Mouse (Mus musculus) left cerebral cortex, postnatal 25 days (tissue): Measurements from ENCODE around the gene 1110059E24Rik. TPM values are rescaled to one million over a fixed set of nuclear protein-coding genes. Genes with fewer than 3 reads are reported as not detected.
"Not testable (repeated sequence)": the region's sequence is repeated elsewhere in the genome, so short reads cannot be mapped to it uniquely, and the experiment has no call there.

Source experiments
- DNase-seq, 2 experiments: peaks; one replicate each; pipeline ENCODE4 v3.0.0; 2022; ENCODE audit warnings: low spot score in 2 of 2, mixed read lengths in 1 of 2
- intact Hi-C: fragments of 180-260 bp; cut with DNase I; formaldehyde crosslinking; loops from one replicate; pipeline ENCODE4 v1.15.1; 2025
- total RNA-seq, 2 experiments: library from RNA; stranded (reverse); gene quantifications; 2 replicates each; pipeline ENCODE4 v1.2.3; 2021

Gene 1110059E24Rik
- total RNA-seq, 2 experiments from 2014 or later = 21.6 to 25.3 TPM

DNA sequence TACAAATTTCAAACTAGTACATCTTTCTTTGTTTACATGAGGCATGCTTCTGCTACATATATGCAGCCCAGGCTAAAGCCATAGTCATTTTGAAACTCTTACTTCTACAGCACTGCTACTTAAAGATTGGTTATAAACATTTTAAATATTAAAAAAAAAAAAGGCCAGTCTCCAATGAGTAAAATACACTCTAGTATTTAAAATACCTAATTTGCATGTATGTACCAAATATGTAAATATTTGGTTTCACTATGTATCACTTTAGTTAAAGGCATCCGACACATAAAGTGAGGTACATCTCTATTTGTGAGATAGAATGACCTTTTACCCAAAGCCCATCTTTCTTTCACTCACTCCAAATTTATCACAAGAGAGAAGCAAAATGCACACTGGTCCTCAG, 23.7 kb downstream of the 1110059E24Rik start:
- intact Hi-C loops = no loop called here
- no peak for DNase-seq

DNA sequence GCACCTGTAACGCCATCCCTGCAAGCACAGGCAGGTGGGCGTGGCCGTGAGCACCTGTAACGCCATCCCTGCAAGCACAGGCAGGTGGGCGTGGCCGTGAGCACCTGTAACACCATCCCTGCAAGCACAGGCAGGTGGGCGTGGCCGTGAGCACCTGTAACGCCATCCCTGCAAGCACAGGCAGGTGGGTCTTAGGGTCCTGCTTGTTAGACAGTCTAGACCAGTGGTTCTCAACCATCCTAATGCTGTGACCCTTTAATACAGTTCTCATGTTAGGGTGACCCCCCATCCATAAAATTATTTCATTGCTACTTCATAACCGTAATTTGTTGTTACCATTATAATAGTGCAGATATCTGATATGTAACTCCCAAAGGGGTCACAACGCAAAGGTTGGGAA, 24.3 kb downstream of the 1110059E24Rik start:
- DNase-seq = not testable (repeated sequence)

DNA sequence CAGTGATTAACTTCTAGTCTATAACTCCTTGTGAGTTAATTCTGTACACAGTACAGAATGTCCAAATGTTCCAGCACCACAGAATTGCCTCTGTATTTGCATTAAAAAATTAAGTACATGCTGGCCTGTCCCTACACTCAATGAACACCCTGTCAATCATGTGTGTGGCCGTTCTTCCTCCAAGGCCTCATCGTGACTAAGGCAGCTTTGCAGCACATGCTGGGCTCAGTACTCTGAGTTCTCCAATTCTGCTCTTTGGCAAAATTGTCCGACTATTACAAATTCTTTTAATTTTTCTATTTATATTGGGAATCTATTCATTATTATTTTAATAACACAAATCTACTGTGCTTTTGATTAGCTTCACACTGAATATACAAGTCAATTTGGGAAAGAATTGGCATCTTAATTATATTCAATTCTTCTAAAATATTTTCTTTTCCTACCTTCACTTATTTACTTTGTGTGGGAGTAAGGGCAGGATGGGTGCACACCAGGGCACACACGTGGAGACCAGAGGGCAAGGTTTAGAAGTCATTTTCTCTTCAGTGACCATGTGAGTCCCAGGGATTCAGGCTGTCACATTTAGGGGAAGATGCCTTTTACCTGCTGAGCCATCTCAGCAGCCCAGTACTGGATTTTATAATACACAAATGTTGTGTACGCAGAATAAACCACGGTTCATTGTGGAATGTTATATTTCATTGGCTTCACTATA, 26.3 kb downstream of the 1110059E24Rik start:
- no peak for DNase-seq
- intact Hi-C loops = no loop called here

More for the DNA sequence above, 24.3 kb downstream of the 1110059E24Rik start:
- intact Hi-C loops = not testable (repeated sequence)

DNA sequence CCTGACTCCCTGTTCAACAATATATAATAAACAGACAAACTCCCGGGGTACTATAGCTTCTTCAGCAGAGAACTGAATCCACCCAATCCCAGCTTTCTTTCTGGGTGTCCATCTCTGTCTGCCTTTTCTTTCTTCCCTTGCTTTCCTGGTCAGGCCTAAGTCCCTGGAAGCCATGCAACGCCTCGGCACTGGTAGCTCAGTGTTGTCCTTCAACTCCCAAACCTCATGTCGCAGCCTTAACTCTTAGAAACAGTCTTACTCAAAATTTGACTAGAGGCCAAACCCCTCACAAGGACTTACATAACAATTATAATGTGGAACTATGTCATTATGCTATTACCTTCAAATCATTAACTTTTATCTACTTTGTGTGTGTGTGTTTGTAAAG, 28.6 kb downstream of the 1110059E24Rik start:
- intact Hi-C loops = no loop called here
- DNase-seq = no peak

DNA sequence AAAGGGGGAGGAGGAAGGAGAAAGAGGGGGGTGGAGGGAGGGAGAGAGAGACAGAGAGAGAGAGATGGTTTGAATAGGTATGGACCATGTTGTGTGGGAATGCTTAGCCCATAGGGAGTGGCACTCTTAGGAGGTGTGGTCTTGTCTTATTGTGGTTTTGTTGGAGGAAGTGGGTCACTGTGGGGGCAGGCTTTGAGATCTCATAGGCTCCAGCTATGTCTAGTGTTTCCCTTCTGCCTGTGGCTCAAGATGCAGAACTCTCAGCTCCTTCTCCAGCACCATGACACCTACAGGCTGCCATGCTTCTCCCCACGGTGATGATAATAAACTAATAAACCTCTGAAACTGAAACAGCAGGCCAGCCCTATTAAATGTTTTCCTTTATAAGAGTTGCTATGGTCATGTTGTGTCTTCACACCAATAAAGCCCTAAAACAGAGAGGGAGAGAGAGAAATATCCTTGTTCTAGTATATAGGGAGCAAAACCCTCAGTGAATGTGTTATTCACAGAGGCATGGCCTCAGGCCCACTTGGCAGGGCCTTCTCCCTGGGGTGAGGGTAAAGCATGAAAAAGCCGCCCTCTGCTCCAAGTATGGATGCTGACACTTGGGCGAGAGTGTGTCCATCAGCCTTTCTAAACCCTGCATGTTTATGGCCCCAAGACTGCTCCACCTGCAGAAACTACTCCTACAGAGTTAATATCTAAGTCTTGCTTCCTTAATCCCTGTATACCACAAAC, 29.2 kb downstream of the 1110059E24Rik start:
- no peak for DNase-seq

DNA sequence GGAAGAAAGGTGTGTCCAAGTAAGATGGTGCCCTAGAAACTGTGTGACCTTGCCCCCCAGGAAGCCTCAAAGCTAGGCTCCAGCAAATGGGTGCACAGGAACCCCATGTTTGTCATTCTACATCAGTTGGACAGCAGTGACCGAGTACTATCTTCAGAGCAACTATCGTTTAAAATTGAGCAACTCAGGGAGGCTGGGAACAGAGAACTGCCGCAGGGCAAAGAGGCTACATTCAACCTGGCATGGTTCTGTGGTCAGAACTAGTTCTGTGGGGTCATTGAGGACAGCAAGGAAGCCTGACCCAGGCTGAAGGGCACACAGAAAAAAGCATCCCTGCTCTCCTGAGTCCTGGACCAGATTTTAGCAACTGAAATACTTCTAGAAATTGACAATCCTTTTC, 37.0 kb downstream of the 1110059E24Rik start:
- DNase-seq = no peak
- intact Hi-C loops = no loop called here

More for the DNA sequence above, 29.2 kb downstream of the 1110059E24Rik start:
- intact Hi-C loops = no loop called here

DNA sequence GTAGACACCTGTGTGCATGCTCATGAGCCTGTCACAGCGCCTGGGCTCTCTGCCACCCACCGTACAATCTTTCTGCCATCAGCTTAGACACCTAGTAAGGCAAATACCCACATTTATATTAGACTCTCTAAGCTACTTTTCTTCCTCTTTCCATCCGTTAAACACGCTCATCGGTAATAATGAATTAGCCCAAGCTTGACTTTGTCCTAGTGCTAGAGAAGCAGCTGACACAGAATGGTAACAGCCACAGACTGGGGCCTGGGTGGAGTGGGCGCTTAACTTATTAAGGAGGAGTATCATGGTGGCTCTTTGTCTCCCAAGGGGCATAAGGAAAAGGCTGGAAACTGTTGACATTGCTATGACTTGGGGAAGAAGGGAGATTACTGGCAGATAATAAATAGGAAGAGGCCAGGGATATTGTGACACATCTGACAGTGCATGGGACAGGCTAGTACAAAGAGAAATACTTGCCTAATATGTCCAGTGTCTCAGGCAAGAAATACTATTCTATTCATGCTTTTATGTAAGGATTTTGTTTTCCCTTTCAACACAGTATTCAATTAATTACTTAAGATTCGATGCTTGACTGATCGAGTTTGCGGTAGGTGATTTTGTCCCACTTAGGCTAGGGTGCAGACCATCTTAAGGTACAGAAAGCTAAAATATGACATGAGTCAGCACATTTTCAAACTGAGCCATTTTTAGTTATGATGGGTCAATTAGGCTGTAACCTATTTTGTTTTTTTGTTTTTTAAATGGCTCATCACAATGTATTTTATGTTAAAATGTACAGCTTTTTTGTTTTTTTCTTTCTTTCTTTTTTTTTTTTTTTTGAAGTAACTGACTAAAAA, 40.8 kb downstream of the 1110059E24Rik start:
- DNase-seq = no peak
- intact Hi-C loops = no loop called here

DNA sequence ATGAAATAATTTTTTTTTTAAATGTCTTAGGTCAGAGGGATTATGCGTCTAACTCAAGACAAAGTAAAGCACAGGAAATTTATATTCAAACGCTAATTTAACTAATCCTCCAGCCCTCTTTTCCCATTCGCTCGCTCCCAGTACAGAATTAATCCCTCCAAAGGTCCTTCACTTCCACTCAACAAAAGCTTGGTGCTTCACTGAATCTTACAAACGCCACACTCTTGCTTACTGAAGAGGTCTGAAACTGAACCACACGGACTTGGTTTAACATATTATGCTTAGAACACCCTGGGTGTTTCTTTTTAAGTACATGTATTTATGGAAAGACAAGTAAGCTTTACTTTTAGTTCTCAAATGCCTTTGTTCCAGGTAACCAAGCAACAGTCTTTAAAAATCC, 41.5 kb downstream of the 1110059E24Rik start:
- no peak for DNase-seq
- intact Hi-C loops = no loop called here

DNA sequence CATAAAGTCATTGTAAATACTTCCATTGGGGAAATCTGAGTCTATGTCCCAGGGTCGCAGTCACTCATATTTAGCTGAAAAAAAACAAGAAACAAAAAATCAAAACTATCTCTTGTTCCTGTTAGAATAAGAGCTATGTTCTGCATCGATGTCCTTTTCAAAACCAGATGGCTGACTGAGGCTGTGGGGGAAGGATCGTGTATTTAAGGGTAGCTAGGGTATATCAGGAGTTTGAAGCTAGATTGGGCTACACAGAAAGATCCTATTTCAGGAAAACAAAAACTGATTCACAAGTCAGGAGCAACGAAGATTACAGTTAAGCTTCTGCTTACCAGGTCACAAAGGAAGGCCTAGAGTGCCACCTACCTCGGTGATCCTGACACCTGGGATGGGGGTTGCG, 42.5 kb downstream of the 1110059E24Rik start:
- peak in 1 of 2 experiments; percentile 19 for DNase-seq
- intact Hi-C loops = no loop called here

DNA sequence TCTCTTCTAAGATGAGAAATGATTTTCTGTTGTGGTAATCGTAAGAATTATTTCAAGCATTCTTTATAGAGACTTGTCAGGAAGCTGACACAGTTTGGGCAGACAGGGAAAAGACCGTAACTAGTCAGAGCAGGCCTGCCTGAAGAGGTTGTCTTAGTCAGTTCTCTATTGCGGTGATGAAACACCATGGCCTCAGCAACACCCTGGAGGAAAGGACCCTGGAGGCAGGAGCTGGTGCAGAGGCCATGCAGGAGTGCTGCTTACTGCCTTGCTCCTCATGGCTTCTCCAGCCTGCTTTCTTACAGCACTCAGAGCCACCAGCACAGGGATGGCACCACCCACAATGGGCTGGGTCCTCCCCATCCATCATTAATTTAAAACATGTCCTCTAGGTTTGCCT, 47.5 kb downstream of the 1110059E24Rik start:
- intact Hi-C loops = no loop called here
- no peak for DNase-seq

DNA sequence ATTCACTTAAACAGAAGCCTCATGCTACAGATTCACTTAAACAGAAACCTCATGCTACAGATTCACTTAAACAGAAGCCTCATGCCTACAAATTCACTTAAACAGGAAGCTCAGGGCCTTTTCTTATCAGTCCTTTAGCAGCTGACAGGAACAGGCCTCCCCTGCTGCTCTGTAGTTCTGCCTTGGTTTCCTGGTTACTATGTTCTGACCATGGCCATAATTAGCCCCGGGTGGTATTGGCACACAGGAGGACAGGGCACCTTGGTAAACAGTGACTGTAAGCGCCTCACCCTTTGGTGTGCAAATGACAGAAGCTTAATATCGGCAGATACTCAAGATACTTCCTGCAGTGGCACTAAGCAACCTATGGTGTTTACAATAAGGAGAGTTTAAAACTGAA, 48.9 kb downstream of the 1110059E24Rik start:
- no peak for DNase-seq
- intact Hi-C loops = no loop called here

DNA sequence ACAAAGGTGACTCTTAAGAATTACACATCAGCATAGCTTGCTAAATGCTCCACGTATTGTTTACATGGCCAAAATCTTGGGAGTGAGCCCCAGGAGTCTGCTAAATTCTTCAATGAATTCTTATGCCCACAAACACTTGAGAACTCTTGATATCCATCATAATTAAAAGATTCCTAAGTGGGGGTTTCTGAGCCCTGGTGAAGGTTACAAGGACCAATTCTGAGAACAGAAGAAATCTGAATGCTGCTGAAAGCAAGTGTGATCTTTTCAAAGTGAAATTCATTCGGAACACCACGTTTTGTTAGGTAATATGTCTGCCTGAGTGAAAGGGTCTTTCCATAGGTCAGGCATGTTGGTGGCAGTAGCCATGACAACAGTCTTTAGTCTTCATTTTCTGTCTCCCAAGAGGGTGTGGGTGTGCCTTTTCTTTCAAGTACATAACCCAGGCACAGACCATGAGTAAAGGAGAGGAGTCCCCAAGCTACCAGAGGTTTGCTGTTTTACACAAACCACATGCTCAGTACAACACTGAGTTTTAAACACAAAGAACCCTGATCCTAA, 51.2 kb downstream of the 1110059E24Rik start:
- DNase-seq = no peak
- intact Hi-C loops = no loop called here

DNA sequence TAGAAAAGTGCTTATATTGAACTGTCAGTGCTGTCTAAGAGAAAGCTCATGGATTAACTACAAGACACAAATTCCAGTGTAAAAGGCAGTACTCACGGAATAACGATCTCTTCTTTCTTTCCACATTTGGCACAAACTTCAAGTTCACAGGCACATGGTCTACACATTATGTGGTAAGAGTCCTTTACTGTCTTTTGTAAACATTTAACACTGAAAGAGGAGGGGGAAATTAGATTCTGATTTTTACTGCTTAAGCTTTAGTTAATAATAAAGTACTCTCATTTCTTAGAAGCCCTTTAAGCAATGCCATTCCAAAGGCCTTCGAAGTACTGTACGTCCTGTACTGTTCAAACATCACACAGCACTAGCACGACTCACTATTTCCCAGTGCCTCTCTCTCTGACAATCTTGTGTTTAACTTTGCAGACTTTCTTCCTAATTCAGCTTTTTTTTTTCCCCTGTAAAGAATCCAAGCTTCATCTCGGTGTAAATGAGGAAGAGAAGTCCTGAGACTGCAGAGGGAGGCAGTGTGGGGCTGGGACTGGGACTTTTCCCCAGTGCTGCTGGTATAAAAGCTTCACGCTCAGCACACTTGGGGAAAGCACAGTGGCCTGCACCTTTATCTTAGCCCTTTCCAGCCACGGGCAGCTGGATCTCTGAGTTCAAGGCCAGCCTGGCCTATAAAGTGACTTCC, 54.0 kb downstream of the 1110059E24Rik start:
- intact Hi-C loops = no loop called here
- no peak for DNase-seq

DNA sequence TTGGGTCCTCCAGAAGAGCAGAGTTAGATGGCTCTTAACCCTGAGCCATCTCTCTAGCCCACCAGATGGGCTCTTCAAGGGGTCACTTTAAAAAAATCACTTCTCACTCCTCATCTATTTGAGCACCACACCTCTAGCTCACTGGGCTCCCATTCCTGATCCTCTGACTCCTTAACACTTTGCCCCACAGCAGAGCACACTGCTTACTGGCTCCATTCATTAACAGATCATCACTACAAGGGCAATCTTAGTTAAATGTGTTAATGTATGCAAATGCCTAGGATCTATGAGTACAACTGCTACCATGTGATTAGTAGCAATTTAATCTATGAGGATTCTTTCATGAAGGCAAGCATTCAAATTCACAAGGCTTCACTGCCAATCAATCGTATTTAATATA, 58.1 kb downstream of the 1110059E24Rik start:
- no peak for DNase-seq
- intact Hi-C loops = no loop called here

DNA sequence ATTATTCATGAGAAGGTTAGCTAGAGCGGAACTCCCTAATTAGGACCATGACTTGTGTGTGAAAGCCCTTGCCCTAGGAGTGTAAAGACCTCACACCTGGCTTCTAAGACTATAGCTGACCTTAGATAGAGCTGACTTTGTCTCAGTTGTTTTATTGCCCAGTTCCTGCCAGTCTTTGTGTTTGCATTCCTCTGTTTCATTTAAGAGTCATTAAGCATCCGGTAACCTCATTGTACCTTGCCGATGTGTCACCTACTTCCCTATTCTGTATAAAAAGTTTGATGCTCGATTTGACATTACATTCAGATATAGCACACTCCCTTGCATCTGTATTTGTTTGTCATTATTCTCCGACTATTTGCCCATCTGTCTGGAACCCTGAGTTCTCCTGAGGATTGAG, 60.6 kb downstream of the 1110059E24Rik start:
- intact Hi-C loops, DNase-seq: not testable (repeated sequence)

DNA sequence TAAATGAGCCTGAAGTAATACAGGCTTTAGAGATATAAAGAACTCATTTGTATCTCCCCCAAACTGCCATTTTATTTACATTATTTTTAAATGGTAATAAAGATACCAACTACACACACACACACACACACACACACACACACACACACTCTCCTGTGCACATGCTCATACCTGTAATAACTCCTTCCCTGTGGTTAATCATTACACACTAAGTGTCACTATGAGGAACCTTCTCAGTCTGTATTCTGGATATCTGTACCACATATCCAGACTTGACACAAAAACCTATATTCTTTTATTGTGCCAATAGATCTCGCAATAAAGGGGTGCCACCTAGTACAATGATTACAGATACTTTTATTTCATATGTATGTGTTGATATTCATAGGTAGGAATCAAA, 62.9 kb downstream of the 1110059E24Rik start:
- no peak for DNase-seq
- intact Hi-C loops = no loop called here

DNA sequence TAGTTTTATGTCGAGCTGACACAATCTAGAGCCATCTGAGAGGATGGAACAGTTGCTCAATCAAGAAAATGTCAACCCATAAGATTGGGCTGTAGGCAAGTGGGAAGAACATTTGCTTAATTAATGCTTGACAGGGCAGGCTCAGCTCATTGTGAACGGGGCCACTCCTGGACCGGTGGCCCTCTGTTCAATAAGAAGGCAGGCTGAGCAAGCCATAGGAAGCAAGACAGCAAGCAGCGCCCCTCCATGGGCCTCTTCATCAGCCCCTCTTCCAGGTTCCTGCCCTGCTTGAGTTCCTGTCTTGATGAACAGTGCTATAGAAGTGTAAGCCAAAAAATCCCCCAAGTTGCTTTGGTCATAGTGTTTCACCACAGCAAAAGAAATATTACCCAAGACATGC, 65.2 kb downstream of the 1110059E24Rik start:
- intact Hi-C loops = no loop called here
- DNase-seq = no peak

DNA sequence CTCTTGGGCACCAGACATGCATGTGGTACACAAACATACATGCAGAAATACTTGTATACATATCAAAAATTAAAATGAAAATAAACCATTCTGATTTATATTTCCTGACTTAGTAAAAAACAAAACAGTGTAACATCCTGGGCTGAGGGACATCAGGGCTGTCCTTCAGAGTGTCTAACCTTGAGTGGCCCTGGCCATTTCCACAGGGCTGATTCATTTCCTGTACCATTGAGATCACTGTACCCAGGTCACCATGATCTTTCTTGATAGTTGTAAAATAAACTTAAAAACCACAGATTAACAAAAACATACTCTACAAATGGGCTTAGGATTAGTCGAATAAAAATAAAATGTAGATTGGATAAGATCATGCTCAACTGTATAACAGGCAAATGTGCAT, 66.2 kb downstream of the 1110059E24Rik start:
- intact Hi-C loops = no loop called here
- DNase-seq = no peak

DNA sequence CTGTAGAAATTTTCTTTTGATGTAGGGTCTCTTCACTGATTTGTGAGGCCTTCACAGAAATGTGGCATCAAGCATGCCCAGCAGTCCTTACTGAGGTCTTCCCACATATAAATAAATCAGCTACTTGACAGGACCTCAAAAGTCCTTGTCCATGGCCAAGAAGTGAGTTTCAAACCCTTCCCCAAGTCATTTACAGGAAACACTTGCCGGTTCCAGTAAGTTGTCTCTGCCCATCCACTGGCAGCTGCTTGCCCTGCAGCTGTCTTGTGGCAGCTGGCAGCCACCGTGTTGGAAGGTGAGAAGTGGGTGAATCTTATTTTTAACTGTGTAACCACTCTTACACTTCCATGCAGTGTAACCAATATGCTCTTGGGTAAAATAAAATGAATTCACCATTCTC, 66.9 kb downstream of the 1110059E24Rik start:
- peak in 1 of 2 experiments; percentile 21 for DNase-seq
- intact Hi-C loops = no loop called here
